ENCODE assay signal across 8 mouse cellular contexts in genomic region chr12:111486455-111486854, GRCm38 (mm10). TPM values are rescaled to one million over a fixed set of nuclear protein-coding genes. Genes with fewer than 3 reads are reported as not detected.
A peak's percentile ranks its signal among the peaks of the same experiment; 100 is the strongest.
DNase-seq lines count a peak whose midpoint lies in the region; ATAC-seq and TF ChIP-seq lines count a peak whose summit lies in the region.

No protein-coding gene starts in this region.

- peak overlapping the region; percentile 40; the same call in 1 of the 2 replicates for H3K27ac ChIP-seq in gastrocnemius, adult 2 months
- no peak overlapping the region for H3K27ac ChIP-seq in lung, embryonic 16.5 days (ENCODE audit: low read length)
- H3K27ac ChIP-seq in limb, embryonic 13.5 days = peak overlapping the region; percentile 29; the same call in 1 of the 2 replicates
- H3K27ac ChIP-seq in stomach, embryonic 14.5 days (ENCODE audit: low read length) = peak overlapping the region; percentile 85

- intact Hi-C loops in gastrocnemius, adult 2 months (cut with DNase I) = no loop called here

- no peak for ATAC-seq in lung, embryonic 16.5 days (ENCODE audit: low read depth)
- no peak for ATAC-seq in limb, embryonic 13.5 days (ENCODE audit: low FRiP score, low read depth)
- no peak for ATAC-seq in stomach, embryonic 14.5 days (ENCODE audit: insufficient number of reproducible peaks, insufficient read depth, low FRiP score, low read depth)
- no peak for ATAC-seq in CD4-positive, CD25-positive, alpha-beta regulatory T cell, adult 4 months

- H3K4me2 ChIP-seq in lung, embryonic 16.5 days (ENCODE audit: low read depth, low read length) = peak overlapping the region; percentile 88
- peak overlapping the region; percentile 86 for H3K4me2 ChIP-seq in limb, embryonic 13.5 days (replicated peaks)
- peak overlapping the region; percentile 82 for H3K4me2 ChIP-seq in stomach, embryonic 14.5 days (replicated peaks; ENCODE audit: low read depth, low read length)

- H3K36me3 ChIP-seq in lung, embryonic 16.5 days (ENCODE audit: control insufficient read depth, insufficient read depth, low read length) = no peaks in the 10 kb centered on the region
- no peaks in the 10 kb centered on the region for H3K36me3 ChIP-seq in limb, embryonic 13.5 days
- no peaks in the 10 kb centered on the region for H3K36me3 ChIP-seq in stomach, embryonic 14.5 days (ENCODE audit: control insufficient read depth, insufficient read depth, low read length)

- H3K27me3 ChIP-seq in lung, embryonic 16.5 days (ENCODE audit: control insufficient read depth, insufficient read depth, low read depth, low read length) = peaks cover 36% of the 10 kb centered on the region
- peaks cover 75% of the 10 kb centered on the region for H3K27me3 ChIP-seq in limb, embryonic 13.5 days
- 0 out of 2 replicates have a peak, but pooled peaks cover 6% of the 10 kb centered on the region for H3K27me3 ChIP-seq in stomach, embryonic 14.5 days (ENCODE audit: control insufficient read depth, insufficient read depth, low read length)

- no peak for TF ChIP-seq CTCF in gastrocnemius, adult 2 months (IDR thresholded peaks at IDR 0.05)

- H3K9ac ChIP-seq in lung, embryonic 16.5 days (ENCODE audit: low read length) = peak overlapping the region; percentile 60; the same call in 1 of the 2 replicates
- peak overlapping the region; percentile 68; the same call in 1 of the 2 replicates for H3K9ac ChIP-seq in limb, embryonic 13.5 days
- H3K9ac ChIP-seq in stomach, embryonic 14.5 days (replicated peaks; ENCODE audit: low read depth, low read length) = peak overlapping the region; percentile 25; the same call in 1 of the 2 replicates

- peaks cover 13% of the 10 kb centered on the region for H3K4me1 ChIP-seq in lung, embryonic 16.5 days (replicated peaks; ENCODE audit: control insufficient read depth, insufficient read depth, low read length)
- H3K4me1 ChIP-seq in limb, embryonic 13.5 days = peaks cover 27% of the 10 kb centered on the region
- peaks cover 22% of the 10 kb centered on the region for H3K4me1 ChIP-seq in stomach, embryonic 14.5 days (ENCODE audit: control insufficient read depth, insufficient read depth, low read length)

- H3K9me3 ChIP-seq in lung, embryonic 16.5 days (ENCODE audit: control insufficient read depth, low read length) = no peaks in the 10 kb centered on the region
- no peaks in the 10 kb centered on the region for H3K9me3 ChIP-seq in limb, embryonic 13.5 days
- no peaks in the 10 kb centered on the region for H3K9me3 ChIP-seq in stomach, embryonic 14.5 days (ENCODE audit: control insufficient read depth, low read depth, low read length)

- 9% methylated on average over 12 of the region's 12 CpGs for WGBS in lung, embryonic 16.5 days
- WGBS in limb, embryonic 13.5 days = 5% methylated on average over 12 of the region's 12 CpGs
- WGBS in stomach, embryonic 14.5 days = 5% methylated on average over 12 of the region's 12 CpGs

- H3K4me3 ChIP-seq in gastrocnemius, adult 2 months = peak overlapping the region; percentile 71
- peak overlapping the region; percentile 57 for H3K4me3 ChIP-seq in lung, embryonic 16.5 days (ENCODE audit: low read length)
- H3K4me3 ChIP-seq in limb, embryonic 13.5 days = peak overlapping the region; percentile 55
- peak overlapping the region; percentile 52 for H3K4me3 ChIP-seq in stomach, embryonic 14.5 days (ENCODE audit: low read depth, low read length)

- DNase-seq in gastrocnemius, adult 2 months = no peak
- no peak for DNase-seq in gastrocnemius, adult 8-10 months (ENCODE audit: low spot score in 2 of 2)
- DNase-seq in lung, postnatal 36 days = no peak
- no peak for DNase-seq in right cerebral cortex, adult 2 months (ENCODE audit: low spot score in 2 of 2)

RNA-seq across cellular contexts. Expression of gene Gm266, which starts 0.8 kb away (rescaled TPM):
- total RNA-seq in gastrocnemius, adult 2 months (2021) = under 1 TPM; 0.20 to 0.33 TPM
- under 1 TPM in 3 of 4 experiments, not detected in 1; 0.27 to 0.34 (median 0.31) TPM for total RNA-seq in gastrocnemius, adult 8-10 months (2022)
- 3.9 and 5.4 TPM in 2 replicates for polyA plus RNA-seq in lung, embryonic 16.5 days (2015; fragmentation: Nextera tagmentation; extraction: Ambion mirVana)
- polyA plus RNA-seq in limb, embryonic 13.5 days (2015; fragmentation: Nextera tagmentation; extraction: Ambion mirVana) = 9.0 and 9.1 TPM in 2 replicates
- 38.4 and 42.6 TPM in 2 replicates for polyA plus RNA-seq in stomach, embryonic 14.5 days (2014; fragmentation: Nextera tagmentation; extraction: Ambion mirVana)
- polyA plus RNA-seq in CD4-positive, CD25-positive, alpha-beta regulatory T cell, adult 4 months (2017; shearing (Covaris generic)) = not detected

RNA-seq across cellular contexts. Expression of gene Tnfaip2, which starts 44.2 kb away (rescaled TPM):
- 10 to 100 TPM; 29.1 to 54.8 TPM for total RNA-seq in gastrocnemius, adult 2 months (2021)
- total RNA-seq in gastrocnemius, adult 8-10 months (2022) = 10 to 100 TPM; 17.0 to 41.0 (median 32.6) TPM
- polyA plus RNA-seq in lung, embryonic 16.5 days (2015; fragmentation: Nextera tagmentation; extraction: Ambion mirVana) = 4.0 and 6.9 TPM in 2 replicates
- polyA plus RNA-seq in limb, embryonic 13.5 days (2015; fragmentation: Nextera tagmentation; extraction: Ambion mirVana) = 7.4 and 7.8 TPM in 2 replicates
- 3.5 and 5.0 TPM in 2 replicates for polyA plus RNA-seq in stomach, embryonic 14.5 days (2014; fragmentation: Nextera tagmentation; extraction: Ambion mirVana)
- not detected for polyA plus RNA-seq in CD4-positive, CD25-positive, alpha-beta regulatory T cell, adult 4 months (2017; shearing (Covaris generic))

RNA-seq across cellular contexts. Expression of gene Eif5, which starts 51.4 kb away (rescaled TPM):
- total RNA-seq in gastrocnemius, adult 2 months (2021) = 100 to 1,000 TPM; 160 to 166 TPM
- total RNA-seq in gastrocnemius, adult 8-10 months (2022) = 100 to 1,000 TPM; 151 to 194 (median 168) TPM
- 390 and 418 TPM in 2 replicates for polyA plus RNA-seq in lung, embryonic 16.5 days (2015; fragmentation: Nextera tagmentation; extraction: Ambion mirVana)
- polyA plus RNA-seq in limb, embryonic 13.5 days (2015; fragmentation: Nextera tagmentation; extraction: Ambion mirVana) = 597 and 611 TPM in 2 replicates
- polyA plus RNA-seq in stomach, embryonic 14.5 days (2014; fragmentation: Nextera tagmentation; extraction: Ambion mirVana) = 448 and 475 TPM in 2 replicates
- 100 to 1,000 TPM in 1 of 2 experiments, 10 to 100 TPM in 1; 76.9 to 116 TPM for polyA plus RNA-seq in CD4-positive, CD25-positive, alpha-beta regulatory T cell, adult 4 months (2017; shearing (Covaris generic))
